Comparison of ENCODE assay signal across 15 mouse cellular contexts in genomic region chrX:72761511-72761910, GRCm38 (mm10).
"Had no signal": no experiment of that assay in that cellular context is flagged by ENCODE, and none has a peak within 500 bp of the region (broad histone marks: within the 10 kb centered on the region; RNA-seq: fewer than 3 reads in every experiment).

No protein-coding gene starts in this region.

- H3K4me1 ChIP-seq: kidney, embryonic 15.5 days; limb, embryonic 10.5 days; limb, embryonic 13.5 days; liver, embryonic 12.5 days; liver, embryonic 15.5 days had no signal

- H3K27ac ChIP-seq: kidney, embryonic 15.5 days; limb, embryonic 10.5 days; limb, embryonic 13.5 days; liver, embryonic 12.5 days; liver, embryonic 15.5 days had no signal

- H3K4me2 ChIP-seq: kidney, embryonic 15.5 days; limb, embryonic 13.5 days; liver, embryonic 12.5 days; liver, embryonic 15.5 days; lung, embryonic 14.5 days; midbrain, embryonic 11.5 days had no signal

- H3K36me3 ChIP-seq: kidney, embryonic 15.5 days; limb, embryonic 10.5 days; limb, embryonic 13.5 days; liver, embryonic 12.5 days; liver, embryonic 15.5 days had no signal

- H3K4me3 ChIP-seq: kidney, embryonic 15.5 days; limb, embryonic 10.5 days; limb, embryonic 13.5 days; liver, embryonic 12.5 days; liver, embryonic 15.5 days had no signal

- DNase-seq: kidney, adult 2 months; kidney, postnatal 14 days; kidney, postnatal 4 days; liver; lung, embryonic 14.5 days; midbrain, embryonic 14.5 days; thymus, adult 18-20 months; thymus, postnatal 36 days had no signal

- H3K9ac ChIP-seq: kidney, embryonic 15.5 days; limb, embryonic 13.5 days; liver, embryonic 12.5 days; liver, embryonic 15.5 days; lung, embryonic 14.5 days had no signal

- H3K9me3 ChIP-seq: kidney, embryonic 15.5 days; limb, embryonic 10.5 days; limb, embryonic 13.5 days; liver, embryonic 12.5 days; liver, embryonic 15.5 days had no signal

- H3K27me3 ChIP-seq: limb, embryonic 13.5 days; liver, embryonic 12.5 days; liver, embryonic 15.5 days had no signal

- ATAC-seq: intestine, postnatal 0 days; liver, embryonic 12.5 days had no signal
